Mouse (Mus musculus): ENCODE data around the gene Nfyb. TPM values are rescaled to one million over a fixed set of nuclear protein-coding genes. Genes with fewer than 3 reads are reported as not detected.

The Nfyb gene
- polyA plus RNA-seq, 1 experiment from 2014 or later = 21.5 TPM

DNA sequence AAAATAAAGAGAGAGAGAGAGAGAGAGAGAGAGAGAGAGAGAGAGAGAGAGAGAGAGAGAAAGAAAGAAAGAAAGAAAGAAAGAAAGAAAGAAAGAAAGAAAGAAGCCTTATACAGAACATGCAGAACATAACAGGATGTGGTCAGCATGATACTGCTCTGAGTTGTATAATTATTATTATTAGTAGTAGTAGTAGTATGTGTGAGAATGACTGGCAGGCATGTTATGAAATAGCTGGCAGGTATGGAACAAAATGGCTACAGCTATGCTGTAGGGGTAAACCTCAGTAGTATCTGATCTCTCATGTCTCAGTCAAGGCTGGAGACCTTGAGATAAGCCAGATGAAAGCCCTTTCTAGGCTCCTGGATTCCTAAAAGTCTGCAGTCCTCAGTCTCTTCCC is 25.2 kb upstream of the Nfyb start:
- Histone ChIP-seq H3K27me3 (replicated peaks; ENCODE audit: insufficient read depth, low read length) (no peaks in the 10 kb centered on the region), H3K27ac (ENCODE audit: low read length) (no peak overlapping the region), H3K4me2 (replicated peaks; ENCODE audit: low read depth, low read length) (no peak overlapping the region), H3K9ac (replicated peaks; ENCODE audit: low read depth) (no peak overlapping the region), H3K9me3 (ENCODE audit: low read length) (no peaks in the 10 kb centered on the region), H3K4me1 (ENCODE audit: insufficient read depth, low read depth, low read length) (no peaks in the 10 kb centered on the region), H3K36me3 (ENCODE audit: insufficient read depth, low read length) (no peaks in the 10 kb centered on the region), H3K4me3 (ENCODE audit: low read depth, low read length) (no peak overlapping the region)
- ATAC-seq (no peak), DNase-seq (ENCODE audit: low spot score) (no peak)
- no peak for TF ChIP-seq CTCF (IDR thresholded peaks at IDR 0.05)
- no peak for TF ChIP-seq EP300 (IDR thresholded peaks at IDR 0.05)

DNA sequence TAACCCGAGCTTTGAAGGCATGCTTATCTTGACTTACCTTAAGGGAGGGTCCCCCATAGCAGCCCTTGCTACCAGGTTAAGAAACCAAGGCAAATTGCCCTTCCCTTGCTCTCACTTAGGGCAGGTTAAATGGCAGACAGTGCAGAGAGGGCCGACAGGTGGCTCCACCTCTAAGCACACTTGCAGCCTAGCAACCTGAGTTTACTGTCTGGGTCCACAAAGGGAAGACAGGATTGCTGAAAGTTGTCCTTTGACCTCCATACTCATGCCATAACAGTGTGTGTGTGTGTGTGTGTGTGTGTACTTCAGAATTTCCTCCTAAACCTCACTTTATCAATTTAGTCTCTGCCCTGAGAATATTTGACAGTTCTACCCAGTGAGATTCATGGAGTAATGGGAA is 18.5 kb upstream of the Nfyb start:
- DNase-seq (ENCODE audit: low spot score) (no peak), ATAC-seq (no peak)
- Histone ChIP-seq H3K9me3 (ENCODE audit: low read length) (no peaks in the 10 kb centered on the region), H3K27ac (ENCODE audit: low read length) (no peak overlapping the region), H3K36me3 (ENCODE audit: insufficient read depth, low read length) (no peaks in the 10 kb centered on the region), H3K9ac (replicated peaks; ENCODE audit: low read depth) (no peak overlapping the region), H3K4me2 (replicated peaks; ENCODE audit: low read depth, low read length) (no peak overlapping the region), H3K4me1 (ENCODE audit: insufficient read depth, low read depth, low read length) (no peaks in the 10 kb centered on the region), H3K4me3 (ENCODE audit: low read depth, low read length) (no peak overlapping the region), H3K27me3 (replicated peaks; ENCODE audit: insufficient read depth, low read length) (no peaks in the 10 kb centered on the region)
- whole genome bisulfite sequencing = 10% methylated on average over 2 of the region's 2 CpGs
- TF ChIP-seq EP300 (IDR thresholded peaks at IDR 0.05) = no peak
- peak; percentile 14; the same call in 1 of the 2 replicates for TF ChIP-seq CTCF (IDR thresholded peaks at IDR 0.05)

DNA sequence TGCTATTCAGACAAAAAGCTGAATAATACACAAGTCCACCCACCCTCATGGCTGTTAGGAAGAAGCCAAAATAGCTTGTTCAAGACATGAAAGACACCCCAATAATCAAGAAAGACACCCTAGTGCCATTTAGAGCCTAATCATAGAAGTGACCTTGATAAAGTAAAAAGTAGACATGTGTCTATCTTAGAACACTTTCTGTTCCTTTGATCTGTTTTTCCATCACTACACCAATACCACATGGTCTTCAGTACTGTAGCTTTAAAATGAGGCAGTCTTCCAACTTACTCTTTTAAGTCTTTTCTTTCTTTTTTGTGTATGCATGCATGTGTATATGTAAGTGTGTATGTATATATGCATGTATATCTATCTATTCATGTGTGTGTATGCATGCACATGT is 16.9 kb upstream of the Nfyb start:
- H3K36me3 ChIP-seq (ENCODE audit: insufficient read depth, low read length) = no peaks in the 10 kb centered on the region
- H3K4me3 ChIP-seq (ENCODE audit: low read depth, low read length) = no peak overlapping the region
- H3K27ac ChIP-seq (ENCODE audit: low read length) = no peak overlapping the region
- no peak overlapping the region for H3K9ac ChIP-seq (replicated peaks; ENCODE audit: low read depth)
- no peaks in the 10 kb centered on the region for H3K4me1 ChIP-seq (ENCODE audit: insufficient read depth, low read depth, low read length)
- DNase-seq (ENCODE audit: low spot score) (no peak), ATAC-seq (no peak)
- H3K27me3 ChIP-seq (replicated peaks; ENCODE audit: insufficient read depth, low read length) = no peaks in the 10 kb centered on the region
- TF ChIP-seq CTCF (IDR thresholded peaks at IDR 0.05) (no peak), EP300 (IDR thresholded peaks at IDR 0.05) (no peak)
- H3K4me2 ChIP-seq (replicated peaks; ENCODE audit: low read depth, low read length) = no peak overlapping the region
- H3K9me3 ChIP-seq (ENCODE audit: low read length) = no peaks in the 10 kb centered on the region

DNA sequence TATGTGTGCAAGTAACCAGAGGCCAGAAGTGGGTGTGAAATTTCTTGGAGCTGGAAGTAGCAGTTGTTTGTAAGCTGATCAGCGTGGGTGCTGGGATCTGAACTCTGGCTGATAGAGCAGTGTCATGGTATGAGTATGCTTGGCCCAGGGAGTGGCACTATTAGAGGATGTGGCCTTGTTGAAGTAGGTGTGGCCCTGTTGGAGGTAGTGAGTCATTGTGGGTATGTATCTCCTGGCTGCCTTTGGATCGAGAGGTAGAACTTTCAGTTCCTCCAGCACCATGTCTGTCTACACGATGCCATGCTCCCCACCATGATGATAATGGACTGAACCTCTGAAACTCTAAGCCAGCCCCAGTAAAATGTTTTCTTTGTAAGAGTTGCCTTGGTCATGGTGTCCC is 16.4 kb upstream of the Nfyb start:
- TF ChIP-seq EP300 (IDR thresholded peaks at IDR 0.05) = no peak
- TF ChIP-seq CTCF (IDR thresholded peaks at IDR 0.05) = no peak
- H3K27me3 ChIP-seq (replicated peaks; ENCODE audit: insufficient read depth, low read length) = no peaks in the 10 kb centered on the region
- no peaks in the 10 kb centered on the region for H3K4me1 ChIP-seq (ENCODE audit: insufficient read depth, low read depth, low read length)
- H3K4me3 ChIP-seq (ENCODE audit: low read depth, low read length) = no peak overlapping the region
- 86% methylated on average over 3 of the region's 3 CpGs for WGBS
- no peak overlapping the region for H3K27ac ChIP-seq (ENCODE audit: low read length)
- H3K9ac ChIP-seq (replicated peaks; ENCODE audit: low read depth) = no peak overlapping the region
- no peaks in the 10 kb centered on the region for H3K36me3 ChIP-seq (ENCODE audit: insufficient read depth, low read length)
- ATAC-seq = no peak
- no peak for DNase-seq (ENCODE audit: low spot score)
- no peak overlapping the region for H3K4me2 ChIP-seq (replicated peaks; ENCODE audit: low read depth, low read length)
- no peaks in the 10 kb centered on the region for H3K9me3 ChIP-seq (ENCODE audit: low read length)

DNA sequence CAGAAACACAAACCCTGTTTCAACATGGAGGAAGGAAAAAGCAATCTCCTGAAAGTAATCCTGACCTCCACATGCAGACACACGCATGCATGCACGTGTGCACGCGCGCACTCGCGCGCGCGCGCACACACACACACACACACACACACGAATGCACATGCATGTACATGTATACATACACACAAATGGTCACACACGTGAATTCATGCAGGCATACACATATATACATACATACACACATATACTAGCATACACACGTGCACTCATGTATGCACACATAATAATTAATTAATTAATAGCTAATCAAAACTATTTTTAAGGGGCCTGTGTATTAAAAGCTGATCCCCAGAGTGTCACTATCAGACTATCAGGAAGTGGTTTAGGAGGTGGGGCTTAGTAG is 15.9 kb upstream of the Nfyb start:
- Histone ChIP-seq H3K27me3 (replicated peaks; ENCODE audit: insufficient read depth, low read length) (no peaks in the 10 kb centered on the region), H3K4me3 (ENCODE audit: low read depth, low read length) (no peak overlapping the region), H3K9ac (replicated peaks; ENCODE audit: low read depth) (no peak overlapping the region), H3K4me1 (ENCODE audit: insufficient read depth, low read depth, low read length) (no peaks in the 10 kb centered on the region), H3K27ac (ENCODE audit: low read length) (no peak overlapping the region), H3K9me3 (ENCODE audit: low read length) (no peaks in the 10 kb centered on the region), H3K36me3 (ENCODE audit: insufficient read depth, low read length) (no peaks in the 10 kb centered on the region), H3K4me2 (replicated peaks; ENCODE audit: low read depth, low read length) (no peak overlapping the region)
- 98% methylated on average over 14 of the region's 14 CpGs for WGBS
- DNase-seq (ENCODE audit: low spot score) = no peak
- ATAC-seq = no peak
- no peak for TF ChIP-seq EP300 (IDR thresholded peaks at IDR 0.05)
- TF ChIP-seq CTCF (IDR thresholded peaks at IDR 0.05) = no peak

DNA sequence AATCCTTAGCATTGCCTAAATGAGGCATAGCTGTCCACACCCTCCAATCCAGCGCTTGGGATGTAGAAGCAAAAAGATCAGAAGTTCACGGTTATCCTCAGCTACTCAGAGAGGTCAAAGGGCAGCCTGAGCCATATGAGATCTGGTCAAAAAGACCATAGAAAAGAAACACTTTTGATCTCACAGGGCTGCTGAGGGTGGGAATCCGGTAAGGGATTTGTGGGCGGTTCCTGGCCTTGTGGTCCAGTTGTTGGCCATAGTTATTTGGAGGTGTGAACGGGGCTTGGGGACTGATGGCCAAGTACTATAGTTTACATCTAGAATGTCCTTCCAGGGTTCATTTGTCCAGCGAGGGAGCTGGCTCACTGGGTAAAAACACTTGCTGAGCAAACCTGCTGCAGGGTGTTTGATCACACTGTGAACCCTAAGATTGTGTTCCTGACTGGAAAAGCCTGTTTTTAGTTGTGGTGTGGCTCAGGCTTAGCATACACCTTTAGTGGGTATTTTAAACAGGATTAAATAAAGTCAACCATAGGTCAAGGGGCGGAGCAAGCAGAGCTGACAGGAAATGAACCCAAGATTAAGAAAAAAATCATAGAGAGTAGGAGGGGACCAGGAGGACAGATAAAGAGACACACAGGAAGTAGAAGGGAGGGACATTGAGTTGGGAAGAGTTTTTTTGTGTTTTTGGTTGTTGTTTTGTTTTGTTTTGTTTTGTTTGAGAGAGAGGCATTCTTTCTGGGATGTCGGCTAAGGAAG is 15.0 kb upstream of the Nfyb start:
- WGBS = 78% methylated on average over 8 of the region's 8 CpGs
- H3K36me3 ChIP-seq (ENCODE audit: insufficient read depth, low read length) = no peaks in the 10 kb centered on the region
- H3K4me3 ChIP-seq (ENCODE audit: low read depth, low read length) = no peak overlapping the region
- no peak for TF ChIP-seq EP300 (IDR thresholded peaks at IDR 0.05)
- no peak for TF ChIP-seq CTCF (IDR thresholded peaks at IDR 0.05)
- H3K27ac ChIP-seq (ENCODE audit: low read length) = no peak overlapping the region
- no peaks in the 10 kb centered on the region for H3K9me3 ChIP-seq (ENCODE audit: low read length)
- DNase-seq (ENCODE audit: low spot score) = no peak
- no peaks in the 10 kb centered on the region for H3K4me1 ChIP-seq (ENCODE audit: insufficient read depth, low read depth, low read length)
- H3K27me3 ChIP-seq (replicated peaks; ENCODE audit: insufficient read depth, low read length) = no peaks in the 10 kb centered on the region
- no peak overlapping the region for H3K9ac ChIP-seq (replicated peaks; ENCODE audit: low read depth)
- no peak overlapping the region for H3K4me2 ChIP-seq (replicated peaks; ENCODE audit: low read depth, low read length)
- no peak for ATAC-seq

DNA sequence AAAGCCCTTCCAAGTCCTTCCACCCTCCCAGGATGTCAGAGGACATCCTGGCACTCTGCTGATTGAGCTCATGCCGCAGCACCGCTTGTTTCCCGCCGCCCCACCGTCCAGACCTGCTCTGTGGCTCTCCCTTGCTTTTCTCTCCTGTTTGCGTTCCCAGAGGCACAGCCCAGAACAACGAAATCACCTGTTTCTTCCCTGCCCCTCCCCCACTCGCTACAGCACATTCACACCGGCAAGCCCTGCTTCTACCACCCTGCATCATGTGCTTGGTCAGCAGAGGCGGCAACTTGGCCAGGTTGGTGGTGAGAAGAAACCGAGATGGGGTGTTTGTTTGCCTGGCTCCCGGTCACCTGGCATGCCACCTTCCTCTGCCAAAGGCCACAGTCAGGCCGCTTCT is 13.9 kb upstream of the Nfyb start:
- ATAC-seq (peak; percentile 57), DNase-seq (ENCODE audit: low spot score) (peak; percentile 41)
- no peak for TF ChIP-seq EP300 (IDR thresholded peaks at IDR 0.05)
- no peak for TF ChIP-seq CTCF (IDR thresholded peaks at IDR 0.05)
- Histone ChIP-seq H3K4me2 (replicated peaks; ENCODE audit: low read depth, low read length) (no peak overlapping the region), H3K36me3 (ENCODE audit: insufficient read depth, low read length) (no peaks in the 10 kb centered on the region), H3K27ac (ENCODE audit: low read length) (no peak overlapping the region), H3K4me3 (ENCODE audit: low read depth, low read length) (no peak overlapping the region), H3K4me1 (ENCODE audit: insufficient read depth, low read depth, low read length) (no peaks in the 10 kb centered on the region), H3K27me3 (replicated peaks; ENCODE audit: insufficient read depth, low read length) (no peaks in the 10 kb centered on the region), H3K9ac (replicated peaks; ENCODE audit: low read depth) (no peak overlapping the region), H3K9me3 (ENCODE audit: low read length) (no peaks in the 10 kb centered on the region)
- 33% methylated on average over 13 of the region's 13 CpGs for WGBS

Data from lung, postnatal 0 days (tissue).